Mouse (Mus musculus): Measurements from ENCODE around the gene Ccs. TPM values are rescaled to one million over a fixed set of nuclear protein-coding genes. Genes with fewer than 3 reads are reported as not detected.

Gene Ccs
- polyA plus RNA-seq, 1 experiment: 42.5 TPM

DNA sequence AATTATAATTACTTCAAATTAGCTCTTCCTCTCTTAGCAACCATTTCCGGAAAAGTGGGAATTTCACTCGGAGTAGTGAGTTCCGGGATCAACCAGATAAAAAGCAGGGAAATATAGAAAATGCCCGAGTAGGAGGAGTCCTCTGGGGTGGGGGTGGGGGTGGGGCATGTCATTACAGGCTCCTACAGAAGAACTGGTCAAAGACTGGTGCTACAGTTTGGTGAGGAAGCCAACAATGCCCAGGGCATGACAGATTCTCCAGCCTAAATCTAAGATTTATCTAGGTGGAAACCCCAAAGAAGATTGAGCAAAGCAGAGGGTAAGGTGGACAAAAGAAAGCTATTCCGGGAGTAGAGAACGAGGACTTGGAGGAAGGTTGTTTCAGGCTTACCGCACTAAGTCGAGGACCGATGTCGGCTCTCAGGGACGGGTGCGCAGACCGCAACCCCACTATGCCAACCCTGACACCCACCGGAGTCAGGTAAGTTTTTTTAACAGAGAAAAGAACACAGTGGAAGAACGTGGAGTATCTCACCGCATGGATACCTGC, 45.8 kb downstream of the Ccs start:
- Histone ChIP-seq H3K4me3 (ENCODE audit: insufficient read depth, low read length) (peak overlapping the region; percentile 89), H3K27ac (ENCODE audit: insufficient read depth, low read depth, low read length) (peak overlapping the region; percentile 35), H3K4me1 (ENCODE audit: control insufficient read depth, insufficient read depth, low read length) (peaks cover 11% of the 10 kb centered on the region)
- TF ChIP-seq POLR2A (IDR thresholded peaks at IDR 0.05; ENCODE audit: borderline replicate concordance, low read depth, low read length) (no peak), CTCF (IDR thresholded peaks at IDR 0.05; ENCODE audit: low read depth, low read length) (no peak)

DNA sequence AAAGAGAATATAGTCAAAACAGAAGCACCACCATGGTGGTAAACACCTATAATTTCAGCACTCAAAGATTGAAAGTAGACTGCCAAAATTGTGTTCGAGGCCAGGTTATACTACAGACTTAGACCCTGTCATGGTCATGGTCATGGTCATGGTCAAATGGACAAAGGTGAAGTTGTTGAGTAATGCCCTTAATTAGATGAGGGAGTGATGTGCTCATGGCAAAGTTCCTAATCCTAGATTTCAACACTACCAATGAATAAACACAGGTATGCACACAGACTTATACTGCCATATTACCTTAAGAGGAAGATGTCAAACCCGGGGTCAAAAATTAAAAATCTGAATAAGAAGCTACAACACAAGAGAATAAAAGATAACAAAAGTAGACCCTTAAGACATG, 52.8 kb downstream of the Ccs start:
- Histone ChIP-seq H3K4me1 (ENCODE audit: control insufficient read depth, insufficient read depth, low read length) (peaks cover 10% of the 10 kb centered on the region), H3K4me3 (ENCODE audit: insufficient read depth, low read length) (no peak overlapping the region), H3K27ac (ENCODE audit: insufficient read depth, low read depth, low read length) (no peak overlapping the region)
- TF ChIP-seq CTCF (IDR thresholded peaks at IDR 0.05; ENCODE audit: low read depth, low read length) (no peak), POLR2A (IDR thresholded peaks at IDR 0.05; ENCODE audit: borderline replicate concordance, low read depth, low read length) (no peak)

DNA sequence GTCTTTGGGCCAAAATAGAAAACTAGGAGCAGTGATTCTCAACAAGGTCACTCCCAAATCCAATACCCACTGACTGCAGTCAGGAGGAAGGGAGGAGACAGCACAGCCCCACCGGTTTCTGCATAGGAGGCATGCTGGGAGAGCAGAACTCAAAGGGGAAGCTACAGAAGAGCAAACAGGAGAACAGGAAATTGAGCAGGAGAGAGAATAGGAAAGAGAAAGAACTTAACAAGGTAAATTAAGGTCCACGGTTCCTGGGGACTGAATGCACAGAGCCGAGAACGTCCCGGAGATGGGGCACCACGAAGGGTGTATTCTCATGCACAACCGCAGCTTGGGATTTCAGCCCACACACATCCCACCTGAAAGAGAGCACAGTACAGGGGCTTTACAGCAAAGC, 53.9 kb downstream of the Ccs start:
- TF ChIP-seq CTCF (IDR thresholded peaks at IDR 0.05; ENCODE audit: low read depth, low read length) (no peak), POLR2A (IDR thresholded peaks at IDR 0.05; ENCODE audit: borderline replicate concordance, low read depth, low read length) (no peak)
- Histone ChIP-seq H3K4me1 (ENCODE audit: control insufficient read depth, insufficient read depth, low read length) (peaks cover 8% of the 10 kb centered on the region), H3K4me3 (ENCODE audit: insufficient read depth, low read length) (no peak overlapping the region), H3K27ac (ENCODE audit: insufficient read depth, low read depth, low read length) (no peak overlapping the region)

DNA sequence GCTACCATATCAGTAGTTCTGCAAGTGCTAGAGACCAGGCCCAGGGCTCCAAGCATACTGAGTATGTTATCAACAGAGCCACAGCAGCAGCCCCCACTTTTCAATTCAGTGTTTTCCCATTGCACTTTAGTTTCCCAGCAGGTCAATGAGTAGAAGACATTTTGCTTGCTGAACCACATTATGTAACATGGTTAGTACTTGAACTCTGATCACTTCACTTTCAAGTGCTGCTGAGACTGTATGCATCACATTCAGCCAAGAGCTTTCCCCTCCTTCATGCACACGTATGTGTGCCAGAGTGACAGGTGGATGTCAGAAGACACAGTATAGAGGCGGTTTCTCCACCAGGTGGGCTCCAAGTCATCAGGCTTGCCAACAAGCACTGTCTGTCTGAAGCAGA, 56.2 kb downstream of the Ccs start:
- Histone ChIP-seq H3K4me1 (ENCODE audit: control insufficient read depth, insufficient read depth, low read length) (peaks cover 7% of the 10 kb centered on the region; the same call in 1 of the 2 replicates), H3K27ac (ENCODE audit: insufficient read depth, low read depth, low read length) (no peak overlapping the region)
- TF ChIP-seq CTCF (IDR thresholded peaks at IDR 0.05; ENCODE audit: low read depth, low read length) (no peak), POLR2A (IDR thresholded peaks at IDR 0.05; ENCODE audit: borderline replicate concordance, low read depth, low read length) (no peak)

More for the DNA sequence above, 56.2 kb downstream of the Ccs start:
- H3K4me3 ChIP-seq (ENCODE audit: insufficient read depth, low read length): no peak overlapping the region

Other genes with a start within 250 kb of the Ccs start
- gene Lrfn4, start 223.7 kb downstream of the Ccs start, polyA plus RNA-seq (2012; ENCODE audit: insufficient read depth, insufficient read length, missing spikeins): 0.50 and 0.73 TPM in 2 replicates
- 25.5 and 33.7 TPM in 2 replicates for gene Rce1, start 213.7 kb downstream of the Ccs start, polyA plus RNA-seq (2012; ENCODE audit: insufficient read depth, insufficient read length, missing spikeins)
- not detected in 2 replicates for gene Gm960, start 140.7 kb downstream of the Ccs start, polyA plus RNA-seq (2012; ENCODE audit: insufficient read depth, insufficient read length, missing spikeins)
- gene Sptbn2, start 128.2 kb downstream of the Ccs start, polyA plus RNA-seq (2012; ENCODE audit: insufficient read depth, insufficient read length, missing spikeins): not detected in 2 replicates
- gene Rbm4b, start 82.8 kb downstream of the Ccs start, polyA plus RNA-seq (2012; ENCODE audit: insufficient read depth, insufficient read length, missing spikeins): 6.2 and 7.7 TPM in 2 replicates
- 18.5 and 18.6 TPM in 2 replicates for gene Rbm4, start 45.4 kb downstream of the Ccs start, polyA plus RNA-seq (2012; ENCODE audit: insufficient read depth, insufficient read length, missing spikeins)
- gene Gm21992, start 27.7 kb downstream of the Ccs start, polyA plus RNA-seq (2012; ENCODE audit: insufficient read depth, insufficient read length, missing spikeins): 9.0 and 22.6 TPM in 2 replicates
- 21.0 and 22.9 TPM in 2 replicates for gene Rbm14, start 27.7 kb downstream of the Ccs start, polyA plus RNA-seq (2012; ENCODE audit: insufficient read depth, insufficient read length, missing spikeins)
- not detected in 2 replicates for gene Ccdc87, start within 50 bp of the Ccs start, polyA plus RNA-seq (2012; ENCODE audit: insufficient read depth, insufficient read length, missing spikeins)
- 23.6 and 29.5 TPM in 2 replicates for gene Ctsf, start 15.8 kb upstream of the Ccs start, polyA plus RNA-seq (2012; ENCODE audit: insufficient read depth, insufficient read length, missing spikeins)
- gene Actn3, start 38.6 kb upstream of the Ccs start, polyA plus RNA-seq (2012; ENCODE audit: insufficient read depth, insufficient read length, missing spikeins): 0.56 TPM in 1 of 2 replicates, not detected in the other
- gene Zdhhc24, start 39.3 kb upstream of the Ccs start, polyA plus RNA-seq (2012; ENCODE audit: insufficient read depth, insufficient read length, missing spikeins): 12.0 and 14.2 TPM in 2 replicates
- 2.0 and 3.0 TPM in 2 replicates for gene Bbs1, start 67.3 kb upstream of the Ccs start, polyA plus RNA-seq (2012; ENCODE audit: insufficient read depth, insufficient read length, missing spikeins)
- 39.7 and 62.7 TPM in 2 replicates for gene Dpp3, start 89.0 kb upstream of the Ccs start, polyA plus RNA-seq (2012; ENCODE audit: insufficient read depth, insufficient read length, missing spikeins)
- 4.6 and 5.4 TPM in 2 replicates for gene Peli3, start 103.8 kb upstream of the Ccs start, polyA plus RNA-seq (2012; ENCODE audit: insufficient read depth, insufficient read length, missing spikeins)
- gene Mrpl11, start 122.8 kb upstream of the Ccs start, polyA plus RNA-seq (2012; ENCODE audit: insufficient read depth, insufficient read length, missing spikeins): 45.6 and 53.2 TPM in 2 replicates
- gene Npas4, start 151.0 kb upstream of the Ccs start, polyA plus RNA-seq (2012; ENCODE audit: insufficient read depth, insufficient read length, missing spikeins): 1.3 and 1.6 TPM in 2 replicates
- 0.91 and 1.2 TPM in 2 replicates for gene Slc29a2, start 184.5 kb upstream of the Ccs start, polyA plus RNA-seq (2012; ENCODE audit: insufficient read depth, insufficient read length, missing spikeins)
- gene B4gat1, start 199.5 kb upstream of the Ccs start, polyA plus RNA-seq (2012; ENCODE audit: insufficient read depth, insufficient read length, missing spikeins): 23.3 and 30.4 TPM in 2 replicates
- gene AC124502.3, start 199.6 kb upstream of the Ccs start, polyA plus RNA-seq (2012; ENCODE audit: insufficient read depth, insufficient read length, missing spikeins): 1.6 and 2.2 TPM in 2 replicates
- 58.2 and 63.1 TPM in 2 replicates for gene Brms1, start 202.0 kb upstream of the Ccs start, polyA plus RNA-seq (2012; ENCODE audit: insufficient read depth, insufficient read length, missing spikeins)
- gene Rin1, start 211.1 kb upstream of the Ccs start, polyA plus RNA-seq (2012; ENCODE audit: insufficient read depth, insufficient read length, missing spikeins): 1.0 and 1.7 TPM in 2 replicates
- gene Cd248, start 228.7 kb upstream of the Ccs start, polyA plus RNA-seq (2012; ENCODE audit: insufficient read depth, insufficient read length, missing spikeins): 0.31 and 0.35 TPM in 2 replicates
- not detected in 2 replicates for gene Tmem151a, start 246.2 kb upstream of the Ccs start, polyA plus RNA-seq (2012; ENCODE audit: insufficient read depth, insufficient read length, missing spikeins)
- 33.2 and 34.1 TPM in 2 replicates for gene Yif1a, start 249.2 kb upstream of the Ccs start, polyA plus RNA-seq (2012; ENCODE audit: insufficient read depth, insufficient read length, missing spikeins)

All from bone marrow macrophage, adult 2 months (primary cell).